Mouse (Mus musculus) erythroid progenitor cell, adult 5-6 weeks (primary cell): ENCODE data around the gene Vmn1r171. TPM values are rescaled to one million over a fixed set of nuclear protein-coding genes. Genes with fewer than 3 reads are reported as not detected.
"Not testable (repeated sequence)": the region's sequence is repeated elsewhere in the genome, so short reads cannot be mapped to it uniquely, and the experiment has no call there.

Experiments
- ATAC-seq: replicated peaks from 2 replicates; pipeline ENCODE4 v1.8.0; 2016; ENCODE audit warnings: moderate number of reproducible peaks, mild to moderate bottlenecking, moderate TSS enrichment, inconsistent platforms; ENCODE audit not compliant: poor library complexity, low FRiP score, severe bottlenecking
- total RNA-seq, 2 experiments: library from RNA; stranded (forward) in 1 of 2; stranded (reverse) in 1 of 2; fragments of 150-400 nt in 1 of 2; fragments of 186-747, 209-891 nt in 1 of 2; gene quantifications; 2 replicates each; pipeline versions ENCODE4 v1.2.3 to v1.2.4; 2015 to 2017; ENCODE audit warnings: low replicate concordance in 2 of 2

Vmn1r171 gene
- total RNA-seq (2015; ENCODE audit: low replicate concordance), result not detected in 2 replicates
- not detected in 2 replicates for total RNA-seq (2017; ENCODE audit: low replicate concordance)

- ATAC-seq, result no peak
These were observed at the start of gene Vmn1r171 for GRCm38 (mm10) chr7:23630422-23630821. Vmn1r171 (plus strand) TSS chr7:23630722.

GRCm38 (mm10) chr7:23605875-23606274 lies 24.6 kb upstream of the Vmn1r171 start, which contains the start of gene Vmn1r170:
Vmn1r170 (plus strand) TSS chr7:23606175.
- ATAC-seq, result not testable (repeated sequence)

GRCm38 (mm10) chr7:23658016-23658415 lies 27.5 kb downstream of the Vmn1r171 start, which contains the start of gene Vmn1r172:
Vmn1r172 (plus strand) TSS chr7:23658316.
- ATAC-seq, result no peak

Other genes starting within 250 kb of the Vmn1r171 start
- not detected in 2 replicates for gene Nlrp5, start 244.8 kb upstream of the Vmn1r171 start, total RNA-seq (2015; ENCODE audit: low replicate concordance)
- not detected in 2 replicates for gene Nlrp5, start 244.8 kb upstream of the Vmn1r171 start, total RNA-seq (2017; ENCODE audit: low replicate concordance)
- gene Vmn1r167, start 123.5 kb upstream of the Vmn1r171 start, total RNA-seq (2015; ENCODE audit: low replicate concordance), result not detected in 2 replicates
- not detected in 2 replicates for gene Vmn1r167, start 123.5 kb upstream of the Vmn1r171 start, total RNA-seq (2017; ENCODE audit: low replicate concordance)
- gene Vmn1r168, start 91.0 kb upstream of the Vmn1r171 start, total RNA-seq (2015; ENCODE audit: low replicate concordance), result not detected in 2 replicates
- not detected in 2 replicates for gene Vmn1r168, start 91.0 kb upstream of the Vmn1r171 start, total RNA-seq (2017; ENCODE audit: low replicate concordance)
- not detected in 2 replicates for gene Vmn1r169, start 55.2 kb upstream of the Vmn1r171 start, total RNA-seq (2015; ENCODE audit: low replicate concordance)
- gene Vmn1r169, start 55.2 kb upstream of the Vmn1r171 start, total RNA-seq (2017; ENCODE audit: low replicate concordance), result not detected in 2 replicates
- not detected in 2 replicates for gene Vmn1r170, start 24.5 kb upstream of the Vmn1r171 start, total RNA-seq (2015; ENCODE audit: low replicate concordance)
- gene Vmn1r170, start 24.5 kb upstream of the Vmn1r171 start, total RNA-seq (2017; ENCODE audit: low replicate concordance), result not detected in 2 replicates
- not detected in 2 replicates for gene Vmn1r172, start 27.6 kb downstream of the Vmn1r171 start, total RNA-seq (2015; ENCODE audit: low replicate concordance)
- gene Vmn1r172, start 27.6 kb downstream of the Vmn1r171 start, total RNA-seq (2017; ENCODE audit: low replicate concordance), result not detected in 2 replicates
- not detected in 2 replicates for gene Vmn1r173, start 70.0 kb downstream of the Vmn1r171 start, total RNA-seq (2015; ENCODE audit: low replicate concordance)
- gene Vmn1r173, start 70.0 kb downstream of the Vmn1r171 start, total RNA-seq (2017; ENCODE audit: low replicate concordance), result not detected in 2 replicates
- not detected in 2 replicates for gene Vmn1r174, start 121.5 kb downstream of the Vmn1r171 start, total RNA-seq (2015; ENCODE audit: low replicate concordance)
- gene Vmn1r174, start 121.5 kb downstream of the Vmn1r171 start, total RNA-seq (2017; ENCODE audit: low replicate concordance), result not detected in 2 replicates
- gene Vmn1r175, start 179.9 kb downstream of the Vmn1r171 start, total RNA-seq (2015; ENCODE audit: low replicate concordance), result not detected in 2 replicates
- not detected in 2 replicates for gene Vmn1r175, start 179.9 kb downstream of the Vmn1r171 start, total RNA-seq (2017; ENCODE audit: low replicate concordance)
- not detected in 2 replicates for gene Vmn1r176, start 206.7 kb downstream of the Vmn1r171 start, total RNA-seq (2015; ENCODE audit: low replicate concordance)
- gene Vmn1r176, start 206.7 kb downstream of the Vmn1r171 start, total RNA-seq (2017; ENCODE audit: low replicate concordance), result not detected in 2 replicates
- gene Vmn1r177, start 235.7 kb downstream of the Vmn1r171 start, total RNA-seq (2015; ENCODE audit: low replicate concordance), result not detected in 2 replicates
- gene Vmn1r177, start 235.7 kb downstream of the Vmn1r171 start, total RNA-seq (2017; ENCODE audit: low replicate concordance), result not detected in 2 replicates